Mouse (Mus musculus): ENCODE data around the gene Raf1. TPM values are rescaled to one million over a fixed set of nuclear protein-coding genes. Genes with fewer than 3 reads are reported as not detected.
"Not testable (repeated sequence)": the region's sequence is repeated elsewhere in the genome, so short reads cannot be mapped to it uniquely, and the experiment has no call there.

Gene Raf1
- total and polyA plus RNA-seq, 3 experiments, result 103 to 145 (median 109) TPM

GRCm38 (mm10) chr6:115643315-115643714 lies 33.1 kb downstream of the Raf1 start:
- TF ChIP-seq CTCF (IDR thresholded peaks at IDR 0.05) (no peak), POLR2A (IDR thresholded peaks at IDR 0.05; ENCODE audit: insufficient read depth, low read depth, low read length) (no peak), EP300 (IDR thresholded peaks at IDR 0.05; ENCODE audit: insufficient read depth, low read depth, low read length) (no peak)
- peaks cover 5% of the 10 kb centered on the region for H3K79me2 ChIP-seq (replicated peaks; ENCODE audit: control insufficient read depth, insufficient read depth, low read length)
- H3K4me3 ChIP-seq, result no peak overlapping the region
- DNase-seq, result no peak
- intact Hi-C loops (cut with DNase I), result no loop called here
- no peak overlapping the region for H3K9ac ChIP-seq (ENCODE audit: low read depth, low read length)
- WGBS, result 68% methylated on average over 1 of the region's 1 CpGs
- no peaks in the 10 kb centered on the region for H3K27me3 ChIP-seq (ENCODE audit: control insufficient read depth, insufficient read depth, low read length)
- peaks cover under 1% of the 10 kb centered on the region; the same call in 1 of the 2 replicates for H3K4me1 ChIP-seq (ENCODE audit: control insufficient read depth, insufficient read depth, low read length)
- H3K27ac ChIP-seq, result no peak overlapping the region
- peaks cover 24% of the 10 kb centered on the region for H3K36me3 ChIP-seq (ENCODE audit: control insufficient read depth, insufficient read depth, low read length)

DNA sequence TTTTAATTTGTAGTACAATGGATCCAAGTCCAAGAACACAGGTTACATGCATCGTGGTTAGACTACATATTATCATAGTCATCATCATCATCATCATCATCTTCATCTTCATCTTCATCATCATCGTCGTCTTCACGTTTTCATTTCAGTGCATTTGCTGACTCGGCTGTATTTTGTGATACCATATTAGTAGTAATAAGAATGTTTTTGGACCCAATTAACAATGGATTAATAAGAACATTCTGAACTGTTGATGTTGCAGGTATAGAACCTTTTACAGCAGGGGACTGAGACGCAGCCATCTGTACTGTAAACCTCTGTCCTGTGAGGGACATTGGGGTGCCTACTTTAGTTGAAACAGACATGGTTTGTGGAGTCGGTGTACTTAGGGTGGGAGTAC lies 38.2 kb downstream of the Raf1 start:
- H3K4me3 ChIP-seq; H3K4me1 ChIP-seq (ENCODE audit: control insufficient read depth, insufficient read depth, low read length); H3K79me2 ChIP-seq (replicated peaks; ENCODE audit: control insufficient read depth, insufficient read depth, low read length); H3K27me3 ChIP-seq (ENCODE audit: control insufficient read depth, insufficient read depth, low read length); DNase-seq; H3K9ac ChIP-seq (ENCODE audit: low read depth, low read length); intact Hi-C loops (cut with DNase I); H3K27ac ChIP-seq: not testable (repeated sequence)
- peaks cover 18% of the 10 kb centered on the region for H3K36me3 ChIP-seq (ENCODE audit: control insufficient read depth, insufficient read depth, low read length)
- WGBS, result 91% methylated on average over 7 of the region's 7 CpGs

DNA sequence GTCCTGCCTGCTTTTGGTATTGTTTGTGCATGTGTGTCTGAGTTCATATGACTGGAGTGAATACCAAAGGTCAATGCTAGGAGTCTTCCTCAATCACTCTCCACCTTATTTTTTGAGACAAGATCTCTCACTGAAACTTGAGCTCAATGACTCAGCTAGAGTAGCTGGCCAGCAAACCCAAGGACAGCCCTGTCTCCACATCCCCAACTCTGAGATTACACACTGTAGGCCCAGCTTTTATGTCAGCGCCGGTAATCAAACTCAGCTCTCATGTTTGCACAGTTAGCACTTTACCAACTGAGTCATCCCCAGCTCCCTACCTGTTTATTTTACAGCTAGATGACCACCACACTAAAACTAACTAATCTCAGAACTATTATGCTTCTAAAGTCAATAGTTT lies 42.4 kb downstream of the Raf1 start:
- Histone ChIP-seq H3K4me3 (no peak overlapping the region), H3K27ac (no peak overlapping the region), H3K4me1 (ENCODE audit: control insufficient read depth, insufficient read depth, low read length) (no peaks in the 10 kb centered on the region), H3K36me3 (ENCODE audit: control insufficient read depth, insufficient read depth, low read length) (peaks cover 6% of the 10 kb centered on the region), H3K9ac (ENCODE audit: low read depth, low read length) (no peak overlapping the region), H3K27me3 (ENCODE audit: control insufficient read depth, insufficient read depth, low read length) (no peaks in the 10 kb centered on the region), H3K79me2 (replicated peaks; ENCODE audit: control insufficient read depth, insufficient read depth, low read length) (peaks cover 4% of the 10 kb centered on the region)
- intact Hi-C loops (cut with DNase I), result no loop called here
- TF ChIP-seq CTCF (IDR thresholded peaks at IDR 0.05) (no peak), EP300 (IDR thresholded peaks at IDR 0.05; ENCODE audit: insufficient read depth, low read depth, low read length) (no peak), POLR2A (IDR thresholded peaks at IDR 0.05; ENCODE audit: insufficient read depth, low read depth, low read length) (no peak)
- no peak for DNase-seq
- 82% methylated on average over 2 of the region's 2 CpGs for WGBS

- H3K9ac ChIP-seq (ENCODE audit: low read depth, low read length), result no peak overlapping the region
- peaks cover 4% of the 10 kb centered on the region; the same call in 1 of the 2 replicates for H3K79me2 ChIP-seq (replicated peaks; ENCODE audit: control insufficient read depth, insufficient read depth, low read length)
- H3K27ac ChIP-seq, result no peak overlapping the region
- no peaks in the 10 kb centered on the region for H3K4me1 ChIP-seq (ENCODE audit: control insufficient read depth, insufficient read depth, low read length)
- peaks cover 11% of the 10 kb centered on the region for H3K36me3 ChIP-seq (ENCODE audit: control insufficient read depth, insufficient read depth, low read length)
- intact Hi-C loops (cut with DNase I), result no loop called here
- no peak overlapping the region for H3K4me3 ChIP-seq
- no peak for DNase-seq
- WGBS, result 76% methylated on average over 3 of the region's 3 CpGs
- no peaks in the 10 kb centered on the region for H3K27me3 ChIP-seq (ENCODE audit: control insufficient read depth, insufficient read depth, low read length)
- no peak for TF ChIP-seq POLR2A (IDR thresholded peaks at IDR 0.05; ENCODE audit: insufficient read depth, low read depth, low read length)
- no peak for TF ChIP-seq EP300 (IDR thresholded peaks at IDR 0.05; ENCODE audit: insufficient read depth, low read depth, low read length)
- no peak for TF ChIP-seq CTCF (IDR thresholded peaks at IDR 0.05)
Observed at GRCm38 (mm10) chr6:115631056-115631795, 45.2 kb downstream of the Raf1 start.

- Histone ChIP-seq H3K27me3 (ENCODE audit: control insufficient read depth, insufficient read depth, low read length) (no peaks in the 10 kb centered on the region), H3K79me2 (replicated peaks; ENCODE audit: control insufficient read depth, insufficient read depth, low read length) (no peaks in the 10 kb centered on the region), H3K27ac (no peak overlapping the region), H3K4me1 (ENCODE audit: control insufficient read depth, insufficient read depth, low read length) (no peaks in the 10 kb centered on the region), H3K4me3 (no peak overlapping the region), H3K9ac (ENCODE audit: low read depth, low read length) (no peak overlapping the region), H3K36me3 (ENCODE audit: control insufficient read depth, insufficient read depth, low read length) (peaks cover 13% of the 10 kb centered on the region)
- WGBS, result 67% methylated on average over 5 of the region's 5 CpGs
- intact Hi-C loops (cut with DNase I), result loop anchor here (5.0 kb wide), 1 partner anchor 91 kb away; no protein-coding TSS in a partner anchor
- TF ChIP-seq CTCF (IDR thresholded peaks at IDR 0.05) (no peak), EP300 (IDR thresholded peaks at IDR 0.05; ENCODE audit: insufficient read depth, low read depth, low read length) (no peak), POLR2A (IDR thresholded peaks at IDR 0.05; ENCODE audit: insufficient read depth, low read depth, low read length) (no peak)
- no peak for DNase-seq
Observed at GRCm38 (mm10) chr6:115626121-115626520, 50.3 kb downstream of the Raf1 start.

DNA sequence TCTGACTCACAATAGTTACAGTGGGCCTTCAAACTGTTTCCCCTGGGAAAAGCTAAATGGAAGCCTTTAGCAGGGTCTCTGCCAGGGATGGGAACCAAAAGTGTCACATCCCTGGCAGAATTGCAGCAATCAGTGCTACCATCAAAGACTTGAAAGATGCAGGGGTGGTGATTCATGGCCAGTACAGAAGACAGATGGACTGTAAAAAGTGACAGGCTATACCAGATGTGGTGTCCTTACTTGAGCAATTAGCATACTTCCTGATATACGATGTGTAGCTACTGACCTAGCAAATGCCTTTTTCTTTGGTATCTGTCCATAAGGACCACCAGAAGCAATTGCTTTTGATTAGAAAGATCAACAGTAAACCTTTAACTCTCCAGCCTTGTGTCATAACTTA lies 55.5 kb downstream of the Raf1 start:
- DNase-seq, result no peak
- Histone ChIP-seq H3K36me3 (ENCODE audit: control insufficient read depth, insufficient read depth, low read length) (peaks cover 14% of the 10 kb centered on the region), H3K79me2 (replicated peaks; ENCODE audit: control insufficient read depth, insufficient read depth, low read length) (no peaks in the 10 kb centered on the region), H3K27me3 (ENCODE audit: control insufficient read depth, insufficient read depth, low read length) (no peaks in the 10 kb centered on the region), H3K4me1 (ENCODE audit: control insufficient read depth, insufficient read depth, low read length) (peaks cover 4% of the 10 kb centered on the region), H3K27ac (no peak overlapping the region), H3K9ac (ENCODE audit: low read depth, low read length) (no peak overlapping the region), H3K4me3 (no peak overlapping the region)
- intact Hi-C loops (cut with DNase I), result no loop called here
- 59% methylated on average over 1 of the region's 1 CpGs for WGBS
- TF ChIP-seq POLR2A (IDR thresholded peaks at IDR 0.05; ENCODE audit: insufficient read depth, low read depth, low read length) (no peak), EP300 (IDR thresholded peaks at IDR 0.05; ENCODE audit: insufficient read depth, low read depth, low read length) (no peak), CTCF (IDR thresholded peaks at IDR 0.05) (no peak)
